Mouse (Mus musculus): ENCODE data around the gene Dnah2.

Gene Dnah2

DNA sequence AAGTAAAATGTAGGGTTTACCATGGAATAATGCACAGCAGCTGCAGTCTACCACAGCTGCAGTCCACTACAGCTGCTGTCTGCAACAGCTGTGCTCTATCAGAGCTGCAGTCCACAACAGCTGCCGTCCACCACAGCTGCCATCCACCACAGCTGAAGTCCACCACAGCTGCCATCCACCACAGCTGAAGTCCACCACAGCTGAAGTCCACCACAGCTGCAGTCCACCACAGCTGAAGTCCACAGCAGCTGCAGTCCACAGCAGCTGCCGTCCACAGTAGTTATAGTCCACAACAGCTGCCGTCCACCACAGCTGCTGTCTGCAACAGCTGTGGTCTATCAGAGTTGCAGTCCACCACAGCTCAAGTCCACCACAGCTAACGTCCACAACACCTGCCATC lies 89.0 kb downstream of the Dnah2 start:
- no peak for DNase-seq

DNA sequence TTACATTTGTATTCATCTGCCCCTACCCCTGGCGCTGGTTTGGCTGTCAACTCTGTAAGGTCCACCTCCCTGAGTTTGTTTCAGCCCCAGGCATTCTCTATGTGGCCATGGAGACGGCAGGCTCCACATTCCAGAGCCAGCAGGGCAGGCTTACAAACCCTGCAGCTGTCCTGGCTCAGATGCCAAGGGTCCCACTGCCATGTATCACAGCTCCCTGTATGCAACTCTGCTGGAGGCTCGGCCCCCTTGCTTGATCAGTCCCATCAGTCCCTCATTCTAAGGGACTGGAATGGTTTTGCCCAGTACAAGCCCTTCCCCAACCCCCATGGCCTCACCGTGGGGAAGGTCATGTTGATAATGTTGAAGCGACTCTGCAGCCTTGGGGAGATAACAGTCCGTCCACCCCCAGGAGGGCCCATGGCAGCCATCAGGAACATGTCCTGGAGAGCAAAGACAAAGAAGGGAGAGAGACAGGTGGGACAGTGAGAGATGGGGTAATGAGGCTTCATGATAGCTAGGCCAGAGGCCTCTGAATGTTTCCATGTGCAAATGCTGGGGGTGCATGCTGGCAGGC lies 91.8 kb downstream of the Dnah2 start:
- peak; percentile 55 for DNase-seq

DNA sequence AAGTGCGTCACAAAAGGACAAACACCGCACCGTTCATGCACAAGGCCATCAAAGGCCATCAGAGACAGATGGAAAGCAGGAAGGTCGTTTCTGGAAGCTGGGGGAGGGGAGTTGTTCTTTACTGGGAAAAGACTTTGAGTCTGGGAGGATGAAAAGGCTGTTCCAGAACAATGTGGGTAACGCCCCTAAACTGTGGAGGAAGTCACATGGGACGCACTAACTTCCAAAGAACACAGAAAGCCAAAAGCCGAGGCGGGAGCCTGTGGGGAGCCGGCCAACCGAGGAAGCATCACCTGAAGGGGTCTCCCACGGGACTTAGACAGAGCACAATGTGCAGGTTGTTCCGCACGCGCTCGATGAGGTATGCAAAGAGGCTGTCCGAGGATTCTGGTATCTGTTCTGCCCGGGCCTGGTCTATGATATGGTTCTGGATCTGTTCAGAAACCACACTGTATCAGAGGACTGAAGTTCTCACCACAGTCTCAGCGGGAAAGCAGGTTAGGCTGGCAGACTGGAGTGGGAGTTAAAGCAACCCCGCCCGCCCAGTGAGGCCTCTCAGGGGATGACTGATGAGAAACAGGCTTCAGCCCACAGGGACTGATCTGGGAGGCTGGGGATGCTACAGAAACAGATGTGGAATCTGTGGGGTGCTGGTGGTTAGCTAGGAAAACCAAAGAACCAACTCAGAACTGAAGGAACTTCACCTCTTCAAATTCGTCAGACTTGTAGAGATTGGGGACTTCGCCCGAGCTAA lies 96.6 kb downstream of the Dnah2 start:
- DNase-seq = no peak

DNA sequence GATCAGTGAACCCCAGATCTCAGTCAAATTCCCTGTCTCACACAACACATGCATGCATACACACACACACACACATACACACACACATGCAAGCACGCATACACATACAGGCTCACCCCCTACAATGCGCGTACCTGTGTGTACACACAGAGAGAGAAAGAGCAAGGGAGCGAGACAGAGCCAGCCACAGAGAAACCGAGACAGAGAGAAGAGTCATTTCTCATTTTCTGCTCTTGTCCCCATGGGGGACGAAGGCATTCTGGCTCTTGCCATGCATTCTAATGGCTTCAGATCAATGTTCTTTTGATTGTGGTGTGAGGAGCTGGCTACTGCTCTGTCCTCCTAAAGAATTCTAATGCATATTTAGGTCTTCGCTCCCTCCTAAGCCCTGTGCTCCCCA lies 101.6 kb downstream of the Dnah2 start:
- DNase-seq = no peak

DNA sequence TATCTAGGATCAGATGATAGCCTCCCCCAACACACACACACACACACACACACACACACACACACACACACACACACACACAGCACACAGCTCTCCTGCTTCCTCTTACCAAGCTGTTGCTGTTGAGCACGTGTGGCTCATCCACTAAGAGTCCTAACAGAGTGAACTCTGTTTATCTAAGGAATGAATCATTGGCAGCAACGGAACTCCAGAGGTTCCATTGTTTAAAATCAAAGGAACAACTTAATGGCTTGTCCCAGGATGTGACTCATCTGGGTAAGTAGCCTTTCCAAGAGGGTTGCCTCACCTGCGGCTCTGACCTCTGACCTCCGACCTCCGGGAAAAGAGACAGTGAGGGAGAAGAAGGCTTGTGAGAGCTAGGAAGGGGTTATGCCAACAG lies 105.6 kb downstream of the Dnah2 start:
- no peak for DNase-seq

DNA sequence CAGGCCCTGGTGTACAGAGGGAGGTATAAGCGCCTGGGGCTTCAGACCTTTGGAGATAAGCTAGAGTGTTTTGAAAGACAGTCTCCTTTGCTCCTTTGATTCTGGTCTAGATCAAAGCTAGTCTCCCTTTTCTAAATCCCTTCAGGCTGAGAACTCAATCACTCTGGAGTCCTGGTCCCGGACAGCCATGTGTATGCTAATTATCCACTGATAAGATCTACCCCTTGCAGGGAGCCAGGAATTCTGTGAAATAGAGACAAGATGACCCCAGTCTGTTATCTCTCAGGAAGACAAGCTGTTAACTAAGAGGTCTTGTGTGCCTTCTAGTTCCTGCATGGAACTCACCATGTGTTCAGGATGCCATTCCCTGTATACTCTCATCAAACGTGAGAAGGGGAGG lies 111.6 kb downstream of the Dnah2 start:
- no peak for DNase-seq

DNA sequence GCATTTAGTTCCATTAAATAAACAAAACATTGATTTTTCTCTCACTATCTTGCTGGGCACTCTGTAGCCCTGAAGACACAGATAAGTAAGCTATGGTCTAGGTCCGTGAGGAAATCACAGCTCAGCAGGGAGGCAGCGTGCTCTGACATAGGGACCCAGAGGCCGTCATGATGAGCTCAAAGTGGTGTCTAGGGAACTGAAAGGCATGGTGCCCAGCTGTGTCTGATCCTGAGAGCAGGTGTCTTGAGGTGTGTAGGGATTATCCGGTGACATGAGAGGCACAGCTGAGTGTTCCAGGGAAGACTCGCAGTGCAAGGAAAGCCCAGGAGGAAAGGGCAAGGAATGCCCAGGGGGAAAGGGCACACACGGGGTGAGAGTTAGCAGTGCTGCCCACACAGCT lies 115.7 kb downstream of the Dnah2 start:
- no peak for DNase-seq

DNA sequence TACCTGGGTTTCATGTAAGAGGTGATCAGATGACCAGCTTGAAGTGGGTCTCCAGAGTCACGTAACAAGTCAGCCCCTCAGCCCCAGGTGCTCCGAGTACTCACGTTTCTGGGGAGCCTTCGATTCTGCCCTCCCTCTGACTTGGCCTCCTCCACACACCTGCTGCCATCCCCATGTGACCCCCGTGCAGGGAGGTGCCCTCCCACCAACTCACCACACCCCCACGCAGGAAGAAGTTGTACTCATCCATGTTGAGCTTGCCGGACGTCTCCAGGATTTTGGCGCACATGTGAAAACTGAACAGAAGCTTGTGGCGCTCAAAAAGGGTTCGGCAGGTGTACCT lies 116.3 kb downstream of the Dnah2 start:
- DNase-seq = no peak

DNA sequence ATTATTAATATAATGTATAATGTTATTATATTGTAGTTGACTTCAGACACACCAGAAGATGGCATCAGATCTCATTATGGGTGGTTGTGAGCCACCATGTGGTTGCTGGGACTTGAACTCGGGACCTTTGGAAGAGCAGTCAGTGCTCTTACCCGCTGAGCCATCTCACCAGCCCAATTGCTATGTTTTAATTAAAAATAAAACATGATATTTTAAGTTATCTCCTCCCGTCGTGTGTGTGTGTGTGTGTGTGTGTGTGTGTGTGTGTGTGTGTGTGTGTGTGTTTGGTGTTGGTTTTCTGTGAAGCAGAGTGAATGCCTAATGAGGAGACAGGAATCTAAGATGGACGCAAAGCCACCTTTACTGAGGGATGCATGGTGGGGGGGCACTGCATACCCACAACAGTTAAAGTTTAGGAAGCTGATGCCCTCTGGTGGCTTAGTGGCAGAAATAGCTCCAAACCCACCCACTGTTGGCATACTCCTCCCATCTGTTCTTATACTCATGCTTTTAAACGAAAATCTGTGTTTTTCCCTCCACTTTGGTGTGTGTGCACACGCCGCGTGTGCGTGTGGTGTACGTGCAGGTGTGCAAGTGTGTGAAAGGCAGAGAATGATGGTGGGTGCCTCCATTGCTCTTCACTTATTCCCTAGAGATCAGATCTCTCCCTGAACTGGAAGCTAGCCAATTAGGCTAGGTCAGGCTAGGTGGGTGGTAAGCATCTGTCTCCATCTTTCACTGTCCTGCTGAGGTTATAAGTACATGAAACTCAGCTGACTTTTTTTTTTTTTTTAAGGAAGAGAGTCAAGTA lies 116.9 kb downstream of the Dnah2 start:
- peak; percentile 91 for DNase-seq

DNA sequence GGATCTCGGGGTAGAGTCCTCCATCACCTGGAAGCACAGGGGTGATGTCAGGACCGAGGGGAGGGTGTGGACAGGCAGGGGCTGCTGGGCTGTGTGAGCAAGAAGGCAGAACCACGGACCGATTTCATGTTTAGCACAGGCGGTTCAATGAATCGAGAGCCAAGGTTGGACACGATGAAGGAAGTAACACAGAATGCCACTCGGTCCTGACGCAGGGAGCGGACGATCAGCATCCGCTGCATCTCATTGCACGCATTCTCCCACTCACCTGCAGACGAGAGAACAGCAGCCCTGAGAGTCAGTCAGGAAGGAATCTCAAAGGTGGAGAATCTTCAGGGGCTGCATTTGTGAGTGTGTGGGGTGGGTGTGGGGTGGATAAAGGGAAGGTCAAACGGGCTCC lies 118.3 kb downstream of the Dnah2 start:
- DNase-seq = no peak

DNA sequence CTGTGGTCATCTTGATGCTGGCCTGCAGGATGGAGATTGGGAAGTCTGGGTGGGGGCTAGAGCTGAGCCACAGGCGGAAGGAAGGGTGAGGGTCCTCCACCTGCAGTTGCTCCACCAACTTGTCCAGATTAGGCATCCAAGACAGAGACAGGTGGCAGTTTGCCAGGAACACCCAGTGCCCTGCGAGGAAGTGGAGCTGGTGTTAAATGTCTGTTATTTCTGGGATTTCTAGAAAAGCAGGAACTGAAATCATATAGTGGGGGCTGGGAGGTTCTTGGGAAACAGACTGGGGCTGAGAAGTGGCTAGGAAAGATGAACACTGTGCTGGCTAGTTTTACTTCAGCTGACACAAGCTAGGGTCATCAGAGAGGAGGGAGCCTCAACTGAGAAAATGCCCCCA lies 119.6 kb downstream of the Dnah2 start:
- no peak for DNase-seq

DNA sequence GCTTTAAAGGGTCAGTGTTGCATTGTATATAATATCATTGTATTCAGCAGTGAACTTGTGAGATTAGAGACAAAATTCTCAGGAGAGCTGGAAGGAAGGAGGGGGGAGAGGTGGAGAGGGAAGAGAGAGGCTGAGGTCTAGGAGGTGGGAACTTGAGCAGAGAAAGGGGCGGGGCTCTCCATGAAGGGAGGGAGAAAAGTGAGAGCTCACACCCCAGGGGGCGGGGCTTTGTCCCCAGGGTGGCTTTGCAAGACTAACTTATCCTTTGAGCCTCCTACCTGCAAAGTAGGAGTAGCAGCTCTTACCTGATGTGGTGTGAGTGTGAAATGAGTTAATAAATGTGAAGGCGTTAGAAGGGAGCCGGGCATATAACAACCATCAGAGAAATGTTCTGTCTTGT lies 120.2 kb downstream of the Dnah2 start:
- DNase-seq = peak; percentile 31

DNA sequence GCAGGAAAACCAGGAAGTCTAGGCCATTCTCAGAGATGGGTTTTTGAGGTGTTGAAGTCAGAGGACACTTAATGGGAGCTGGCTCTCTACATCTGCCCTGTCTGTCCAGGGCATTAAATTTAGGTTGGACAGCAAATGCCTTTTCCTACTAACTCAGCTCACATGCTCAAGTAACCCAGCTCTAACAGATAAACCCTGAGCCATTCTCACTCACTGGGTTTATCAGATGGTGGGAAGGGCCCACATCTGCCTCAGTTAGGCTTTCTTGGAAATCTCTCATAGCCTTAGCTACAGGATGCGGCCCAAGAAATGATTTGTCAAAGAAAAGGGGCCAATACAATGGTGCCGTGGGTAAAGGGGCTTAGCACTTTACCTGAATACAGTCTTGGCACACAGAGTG lies 122.7 kb downstream of the Dnah2 start:
- DNase-seq = no peak

DNA sequence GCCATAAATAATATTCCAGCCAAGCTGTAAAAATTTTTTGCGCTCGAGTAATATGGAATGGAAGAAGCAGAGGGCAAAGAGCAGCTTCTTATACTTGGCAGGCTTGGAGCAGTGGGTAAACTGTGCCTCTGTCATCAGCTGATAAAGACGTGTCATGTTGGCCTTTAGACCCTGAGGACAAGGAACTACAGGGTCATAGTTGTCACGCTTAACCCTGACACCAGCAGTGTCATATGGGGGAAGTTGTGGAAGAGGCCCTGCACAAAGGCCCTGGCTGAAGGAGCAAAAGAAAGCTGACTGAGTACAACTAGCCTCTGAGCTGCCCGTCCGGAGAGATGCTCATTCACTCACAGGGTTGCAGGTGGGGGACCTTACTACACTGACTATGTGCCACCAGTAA lies 125.0 kb downstream of the Dnah2 start:
- no peak for DNase-seq

DNA sequence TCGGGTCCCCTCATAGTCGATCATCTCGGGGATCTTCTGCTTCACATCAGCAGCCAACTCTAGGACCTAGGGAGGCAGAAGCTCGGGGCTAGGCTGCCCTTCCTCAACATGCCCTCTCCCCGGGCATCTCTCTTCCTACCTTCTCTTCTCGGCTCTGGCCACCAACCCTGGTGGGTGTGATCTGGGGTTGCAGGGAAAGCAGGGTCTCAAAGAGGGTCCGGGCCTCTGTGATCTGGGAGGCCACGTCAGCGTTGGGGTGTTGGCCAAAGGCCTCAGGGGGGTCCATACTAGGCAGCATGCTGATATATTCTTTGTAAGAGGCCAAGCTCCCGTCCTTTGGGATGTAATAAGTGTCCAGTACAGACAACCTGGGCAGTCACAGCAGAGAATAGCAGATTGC lies 126.1 kb downstream of the Dnah2 start:
- no peak for DNase-seq

DNA sequence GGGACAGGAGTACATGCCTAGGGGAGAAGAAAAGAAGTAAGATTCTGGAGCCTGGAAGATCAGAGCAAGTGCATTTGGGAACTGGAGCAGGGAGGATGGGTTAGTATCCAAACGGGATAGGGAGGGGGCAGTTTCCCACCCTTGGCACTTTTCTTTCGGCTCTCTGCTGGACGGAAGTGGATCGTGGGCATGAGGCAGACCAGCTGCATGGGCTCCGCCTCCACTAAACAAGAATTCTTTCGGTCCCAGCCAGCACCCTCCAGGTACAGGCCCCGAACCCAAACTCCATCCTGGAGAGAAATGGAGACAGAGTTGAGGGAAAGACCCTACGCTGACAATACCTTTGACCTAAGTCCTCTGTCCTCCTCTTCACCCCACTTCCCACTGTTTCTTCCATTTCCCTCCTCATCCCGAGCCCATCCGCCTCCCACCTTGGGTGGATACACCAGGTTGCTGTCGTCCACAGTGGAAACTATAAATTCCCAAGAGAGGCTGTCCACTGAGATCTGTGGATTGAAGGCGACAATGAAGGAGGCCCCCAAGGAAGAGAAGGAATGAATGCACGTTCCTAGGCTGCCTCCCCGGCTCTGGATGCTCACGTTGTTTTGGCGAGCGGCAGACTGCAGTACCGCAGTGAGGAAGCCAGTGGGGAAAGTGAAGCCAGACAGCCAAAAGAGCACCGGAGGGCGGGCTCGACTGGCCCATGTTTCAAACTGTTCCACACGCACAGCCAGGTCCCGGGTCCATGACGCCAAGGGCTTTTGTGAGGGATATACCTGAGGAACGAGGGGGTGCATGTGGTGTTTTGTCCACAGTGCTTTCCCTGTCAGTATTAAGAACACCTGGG lies 127.6 kb downstream of the Dnah2 start:
- DNase-seq = no peak

DNA sequence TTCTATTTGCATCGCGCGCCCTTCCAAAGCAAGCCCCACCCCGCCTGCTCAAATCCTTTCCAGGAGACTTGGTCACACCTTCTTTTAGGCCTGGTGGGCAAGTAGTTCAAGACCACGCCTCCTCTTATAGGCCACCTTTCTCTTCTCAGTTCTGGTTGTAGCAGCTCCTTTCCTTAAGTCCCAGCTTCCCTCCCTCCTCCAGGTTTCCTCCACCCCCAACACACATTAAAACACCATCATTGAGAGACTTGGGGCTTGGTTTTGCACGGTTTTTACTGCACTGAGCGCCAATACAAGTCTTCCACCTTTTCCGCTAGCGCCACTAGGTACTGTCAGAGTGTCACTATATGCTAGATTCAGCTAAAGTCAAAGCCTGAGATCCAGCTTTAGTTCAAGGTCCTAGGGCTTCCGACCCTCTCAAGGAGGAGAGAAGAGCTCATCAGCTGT lies 128.3 kb downstream of the Dnah2 start:
- no peak for DNase-seq

DNA sequence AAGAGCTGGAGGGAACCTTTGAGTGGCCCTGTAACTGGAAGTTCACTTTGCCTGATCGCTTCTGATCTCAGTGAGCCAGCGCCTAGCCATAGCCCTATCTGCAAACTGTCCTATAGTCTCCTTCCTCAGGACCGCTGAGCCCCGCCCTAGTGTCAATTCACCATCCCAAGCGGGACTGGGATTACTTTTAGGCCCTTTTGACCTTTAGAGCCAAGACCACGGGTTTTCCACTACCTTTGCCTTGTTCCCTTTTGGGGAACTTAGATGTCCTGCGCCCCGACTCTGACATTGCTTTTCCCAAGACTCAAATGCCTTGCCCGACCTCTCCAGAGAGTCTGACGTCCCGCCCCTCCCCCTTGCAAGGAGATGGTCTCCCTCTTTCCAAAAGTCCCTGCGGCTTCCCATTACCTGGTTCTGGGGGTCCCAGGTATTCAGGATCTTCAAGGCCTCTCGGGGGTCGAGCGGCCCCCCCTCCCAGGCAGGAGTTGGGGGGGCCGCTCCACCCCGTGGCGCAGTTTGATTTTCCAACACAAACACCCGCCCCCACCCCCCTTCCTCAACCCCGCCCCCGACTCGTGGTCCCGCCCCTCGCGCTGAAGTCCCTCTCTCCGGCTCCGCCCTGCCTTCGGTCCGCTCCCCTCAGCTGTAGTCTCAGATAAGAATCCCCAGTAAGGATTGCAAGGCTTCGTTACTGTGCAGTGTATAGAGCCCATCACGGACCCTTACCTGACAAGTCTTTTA lies 128.9 kb downstream of the Dnah2 start:
- peak; percentile 57 for DNase-seq

DNA sequence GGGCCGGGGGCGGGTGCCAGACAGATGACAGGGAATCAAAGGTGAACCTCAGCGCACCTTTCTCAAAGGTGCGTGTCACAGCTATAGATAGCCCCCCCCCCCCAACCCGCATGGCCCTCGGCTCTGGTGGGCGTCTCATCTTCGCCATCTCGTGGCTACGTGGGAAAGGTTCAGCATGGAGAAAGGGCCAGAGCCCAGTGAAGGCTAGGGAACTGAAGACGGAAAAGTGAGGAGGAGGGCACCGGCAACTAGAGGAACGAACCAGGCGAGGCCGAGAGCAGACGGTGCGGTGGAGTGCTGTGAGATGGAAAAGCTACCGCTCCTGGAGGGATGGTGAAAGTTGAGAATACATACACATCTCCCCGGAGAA lies 129.5 kb downstream of the Dnah2 start:
- DNase-seq = peak; percentile 69

DNA sequence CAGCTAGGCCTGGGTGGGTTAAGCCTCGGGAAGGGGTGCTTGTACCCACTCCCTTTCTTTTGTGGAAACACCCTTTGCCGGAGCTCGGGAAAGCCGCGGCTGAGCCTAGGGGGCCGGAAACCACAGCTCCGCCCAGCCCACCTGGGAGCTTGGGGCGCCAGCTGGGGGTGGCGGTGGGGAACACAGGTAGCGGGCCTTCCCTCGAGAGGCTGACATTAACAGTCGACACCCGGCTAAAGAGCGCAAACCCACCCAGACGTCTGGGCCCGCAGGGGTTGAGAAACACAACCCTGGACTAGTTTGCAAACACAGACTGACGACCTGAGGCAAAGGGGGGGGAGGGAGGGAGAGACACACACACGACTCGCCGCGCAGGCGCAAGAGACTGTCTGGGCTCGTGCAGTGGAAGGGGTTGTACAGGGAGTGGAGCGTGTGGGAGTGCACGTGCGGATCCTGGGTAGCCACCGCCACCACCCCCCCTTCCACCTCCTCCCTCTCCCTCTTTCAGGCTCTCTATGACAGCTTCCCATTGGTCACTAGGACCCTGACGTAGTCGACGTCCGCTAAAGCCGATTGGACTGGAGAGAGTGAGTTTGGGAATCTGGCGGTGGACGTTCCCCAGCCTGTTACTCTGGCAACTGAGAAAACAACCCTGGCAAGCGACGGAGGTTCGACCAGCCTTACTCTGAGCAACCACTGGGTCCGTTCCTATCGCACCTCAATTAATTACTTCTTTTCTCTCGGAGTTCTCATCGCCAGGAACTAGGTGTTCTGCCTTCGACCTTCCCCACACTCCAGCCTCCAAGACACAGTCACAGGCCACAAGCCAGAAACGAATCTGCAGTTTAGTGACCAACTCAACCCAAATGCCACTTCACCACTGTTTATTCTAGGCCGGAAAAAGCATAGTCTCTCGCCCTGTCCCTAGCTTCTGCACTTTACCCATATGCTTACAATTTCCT lies 130.1 kb downstream of the Dnah2 start:
- DNase-seq = peak; percentile 99
